Mouse (Mus musculus): ENCODE data around the gene Slc35b3. TPM values are rescaled to one million over a fixed set of nuclear protein-coding genes. Genes with fewer than 3 reads are reported as not detected.

Slc35b3 gene
- total and polyA plus RNA-seq, 3 experiments, result 12.4 to 16.2 TPM; not detected in 1

DNA sequence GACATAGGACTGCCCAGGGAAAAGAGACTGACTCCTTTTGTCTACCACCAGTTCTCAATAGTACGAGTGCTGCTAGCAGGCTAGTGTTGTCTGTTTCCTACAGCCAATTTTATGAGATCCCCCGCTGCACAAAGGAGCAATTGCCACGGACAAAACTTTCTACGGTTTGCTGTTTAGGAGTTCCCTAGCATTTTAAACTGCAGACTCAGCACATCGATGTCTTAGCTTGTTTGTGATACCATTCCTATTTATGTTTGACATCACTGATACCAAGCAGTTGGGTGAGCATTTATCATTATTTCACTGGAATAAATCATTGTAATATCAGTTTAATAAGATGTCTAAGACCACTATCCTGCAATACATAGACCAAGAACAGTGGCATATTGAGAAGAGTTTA lies 43.1 kb downstream of the Slc35b3 start:
- Histone ChIP-seq H3K79me2 (ENCODE audit: control insufficient read depth, insufficient read depth, low read length, poor library complexity) (no peaks in the 10 kb centered on the region), H3K4me1 (ENCODE audit: control insufficient read depth in 1 of 2, insufficient read depth in 2 of 2, low read length in 2 of 2) (no peaks in the 10 kb centered on the region), H3K27ac (ENCODE audit: control insufficient read depth, low read depth, low read length) (no peak overlapping the region), H3K9ac (ENCODE audit: control insufficient read depth, low read depth, low read length, poor library complexity, severe bottlenecking) (no peak overlapping the region), H3K36me3 (ENCODE audit: control insufficient read depth in 1 of 2, insufficient read depth in 2 of 2, low read length in 2 of 2) (no peaks in the 10 kb centered on the region), H3K27me3 (ENCODE audit: control insufficient read depth in 1 of 2, insufficient read depth in 2 of 2, low read length in 2 of 2) (no peaks in the 10 kb centered on the region), H3K4me3 (ENCODE audit: control insufficient read depth in 1 of 2, insufficient read depth in 1 of 2, low read depth in 2 of 2, low read length in 2 of 2) (no peak overlapping the region), H3K9me3 (replicated peaks; ENCODE audit: insufficient read depth, low read length) (no peaks in the 10 kb centered on the region)
- TF ChIP-seq ZC3H11A (IDR thresholded peaks at IDR 0.05; ENCODE audit: low read depth, low read length), result no peak
- no peak for TF ChIP-seq CHD2 (IDR thresholded peaks at IDR 0.05; ENCODE audit: low read length)
- TF ChIP-seq MAZ (IDR thresholded peaks at IDR 0.05; ENCODE audit: low read depth, low read length), result no peak
- no peak for TF ChIP-seq MXI1 (IDR thresholded peaks at IDR 0.05; ENCODE audit: low read depth, low read length)
- TF ChIP-seq ELF1 (IDR thresholded peaks at IDR 0.05; ENCODE audit: low read depth, low read length), result no peak
- TF ChIP-seq POLR2A (IDR thresholded peaks at IDR 0.05; ENCODE audit: control insufficient read depth in 1 of 2, insufficient read depth in 1 of 2, low read depth in 1 of 2, low read length in 2 of 2, poor library complexity in 1 of 2), result no peak
- no peak for TF ChIP-seq USF1 (IDR thresholded peaks at IDR 0.05; ENCODE audit: low read depth, low read length)
- TF ChIP-seq MEF2A (IDR thresholded peaks at IDR 0.05; ENCODE audit: extremely low read depth, insufficient replicate concordance, low read depth, low read length, poor library complexity, severe bottlenecking), result no peak
- TF ChIP-seq TBP (IDR thresholded peaks at IDR 0.05; ENCODE audit: low read depth, low read length), result no peak
- no peak for TF ChIP-seq HCFC1 (IDR thresholded peaks at IDR 0.05; ENCODE audit: low read depth, low read length)
- no peak for TF ChIP-seq RCOR1 (IDR thresholded peaks at IDR 0.05; ENCODE audit: low read depth, low read length)
- no peak for TF ChIP-seq MAX (IDR thresholded peaks at IDR 0.05; ENCODE audit: low read length)
- TF ChIP-seq GABPA (IDR thresholded peaks at IDR 0.05; ENCODE audit: low read depth, low read length), result no peak
- TF ChIP-seq USF2 (IDR thresholded peaks at IDR 0.05; ENCODE audit: borderline replicate concordance in 1 of 2, insufficient read depth in 1 of 2, low read depth in 1 of 2, low read length in 2 of 2), result no peak
- no peak for TF ChIP-seq TAL1 (IDR thresholded peaks at IDR 0.05; ENCODE audit: low read length)
- TF ChIP-seq RAD21 (IDR thresholded peaks at IDR 0.05; ENCODE audit: low read depth, low read length), result no peak
- no peak for TF ChIP-seq MAFK (IDR thresholded peaks at IDR 0.05; ENCODE audit: borderline replicate concordance, low read depth, low read length)
- no peak for DNase-seq (ENCODE audit: low read depth, low spot score)

DNA sequence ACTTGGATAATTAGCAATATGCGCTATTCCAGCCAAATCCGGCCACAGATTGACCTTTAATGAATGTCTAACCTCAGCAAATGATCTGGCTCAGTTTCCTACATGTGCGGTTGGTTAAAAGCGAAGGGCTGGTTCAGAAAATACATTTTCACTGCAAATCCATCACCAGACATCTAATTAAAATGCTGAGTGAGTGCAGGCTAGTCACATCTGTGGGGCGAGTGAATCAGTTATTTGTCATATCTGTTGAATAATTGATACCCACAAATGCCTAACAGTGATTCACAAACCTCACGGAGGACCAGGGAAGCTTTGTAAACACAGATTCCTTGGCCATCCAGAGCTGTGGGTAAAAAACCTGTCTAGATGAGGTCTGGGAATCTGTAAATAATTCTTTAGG lies 45.9 kb downstream of the Slc35b3 start:
- no peaks in the 10 kb centered on the region for H3K9me3 ChIP-seq (replicated peaks; ENCODE audit: insufficient read depth, low read length)
- H3K27ac ChIP-seq (ENCODE audit: control insufficient read depth, low read depth, low read length), result no peak overlapping the region
- H3K27me3 ChIP-seq (ENCODE audit: control insufficient read depth in 1 of 2, insufficient read depth in 2 of 2, low read length in 2 of 2), result peaks cover 0 to 1% of the 10 kb centered on the region in 2 experiments; a peak in 1 of 4 replicates
- TF ChIP-seq POLR2A (IDR thresholded peaks at IDR 0.05; ENCODE audit: control insufficient read depth in 1 of 2, insufficient read depth in 1 of 2, low read depth in 1 of 2, low read length in 2 of 2, poor library complexity in 1 of 2), result no peak
- H3K4me1 ChIP-seq (ENCODE audit: control insufficient read depth in 1 of 2, insufficient read depth in 2 of 2, low read length in 2 of 2), result no peaks in the 10 kb centered on the region
- H3K36me3 ChIP-seq (ENCODE audit: control insufficient read depth in 1 of 2, insufficient read depth in 2 of 2, low read length in 2 of 2), result no peaks in the 10 kb centered on the region
- DNase-seq (ENCODE audit: low read depth, low spot score), result no peak
- H3K9ac ChIP-seq (ENCODE audit: control insufficient read depth, low read depth, low read length, poor library complexity, severe bottlenecking), result no peak overlapping the region
- no peaks in the 10 kb centered on the region for H3K79me2 ChIP-seq (ENCODE audit: control insufficient read depth, insufficient read depth, low read length, poor library complexity)
- no peak overlapping the region for H3K4me3 ChIP-seq (ENCODE audit: control insufficient read depth in 1 of 2, insufficient read depth in 1 of 2, low read depth in 2 of 2, low read length in 2 of 2)

All from MEL (cell line).